Mouse (Mus musculus) megakaryocyte, embryonic 14.5 days (primary cell): ENCODE data around the gene Zbtb16.

Experiments used
- FLI1 ChIP-seq: IDR thresholded peaks from 2 replicates; pipeline ENCODE4 v1.6.1; 2012; ENCODE audit warnings: low read length, inconsistent platforms, mixed read lengths
- GATA1 ChIP-seq: IDR thresholded peaks from 3 replicates; pipeline ENCODE4 v1.6.1; 2012; ENCODE audit warnings: mixed read lengths, low read length, inconsistent platforms, borderline replicate concordance

DNA sequence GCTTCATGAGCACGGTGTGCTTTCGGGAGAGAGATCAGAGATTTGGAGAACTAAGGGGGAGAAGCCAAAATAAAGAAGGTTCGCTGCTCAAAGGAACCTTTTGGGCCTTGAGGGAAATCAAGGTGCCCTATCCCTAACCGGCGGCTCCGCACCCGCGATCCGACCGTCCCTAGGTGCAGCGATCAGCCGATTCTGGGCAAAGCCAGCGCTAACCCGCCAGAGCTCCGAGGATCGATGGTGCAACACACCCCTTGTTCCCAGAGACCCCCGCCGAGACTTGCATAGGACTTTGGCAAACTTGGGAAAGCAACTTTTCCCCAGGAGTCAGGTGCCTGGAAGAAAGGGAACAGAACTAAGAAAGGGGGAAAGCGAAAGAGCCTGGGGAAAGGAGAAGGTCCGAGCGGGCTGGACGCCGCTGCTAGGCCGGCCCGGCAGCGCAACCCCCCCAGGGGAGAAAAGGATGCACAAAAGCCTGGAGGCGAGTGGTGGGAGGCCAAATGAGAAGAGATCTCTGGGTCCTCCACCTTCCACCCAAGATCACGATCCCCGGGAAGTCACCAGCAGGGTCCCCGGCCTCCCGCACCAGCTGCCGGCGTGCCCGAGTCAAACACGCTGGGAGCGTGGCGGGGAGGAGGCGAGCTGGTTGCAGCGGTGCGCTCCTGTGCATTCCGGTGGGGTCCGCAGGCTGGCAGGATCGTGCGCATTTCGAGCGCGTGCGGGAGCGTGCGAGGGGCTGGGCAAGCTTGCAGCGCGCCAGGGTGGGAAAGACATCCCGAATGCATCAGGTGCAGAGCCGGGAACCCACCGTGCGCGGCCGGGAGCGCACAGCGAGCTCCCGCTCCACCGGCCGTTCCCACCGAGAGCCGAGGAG is 1.2 kb downstream of the Zbtb16 start:
- TF ChIP-seq GATA1 (no peak), FLI1 (no peak)
